Mouse (Mus musculus) ES-Bruce4 (cell line): Measurements from ENCODE around the gene Slfn1.

Experiments used
- CTCF ChIP-seq: IDR thresholded peaks from one replicate; pipeline ENCODE4 v1.8.1; 2011; ENCODE audit warnings: low read depth, low read length
- POLR2A ChIP-seq: IDR thresholded peaks from one replicate; pipeline ENCODE4 v1.8.1; 2011; ENCODE audit warnings: low read length; ENCODE audit not compliant: insufficient read depth

DNA sequence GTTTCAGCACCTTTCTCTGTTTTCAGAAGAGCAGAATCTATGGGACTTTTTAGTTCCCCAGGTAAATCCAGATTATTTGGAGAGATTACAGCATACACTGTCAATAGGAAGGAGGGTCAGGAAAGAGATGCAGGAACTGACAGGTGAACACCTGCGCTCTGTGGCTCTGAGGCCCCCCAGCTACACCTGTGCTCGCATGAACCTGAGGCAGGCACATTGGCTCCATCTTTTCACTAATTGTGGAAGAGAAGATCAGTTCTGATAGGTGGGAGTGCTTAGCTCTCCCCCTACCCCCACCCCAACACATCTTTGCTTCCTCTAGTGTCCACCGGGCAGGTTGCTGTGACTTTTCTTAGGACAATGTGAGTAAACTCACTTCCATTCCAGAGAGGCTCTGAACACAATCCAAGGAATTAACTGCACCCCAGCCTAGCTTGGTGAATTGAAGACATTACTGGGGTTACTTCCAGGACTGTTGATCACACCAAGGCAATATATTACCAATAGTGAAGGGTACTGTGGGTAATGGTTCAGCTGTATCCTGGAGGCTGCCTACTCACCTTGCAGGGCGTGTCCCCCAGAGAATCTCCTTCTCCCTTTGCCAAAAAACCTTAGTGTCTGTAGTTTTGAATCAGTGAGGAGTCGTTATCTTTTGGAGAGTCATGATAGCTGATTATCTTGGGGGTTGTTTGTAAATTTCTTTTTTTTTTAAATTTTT lies 38.1 kb upstream of the Slfn1 start:
- TF ChIP-seq CTCF (no peak), POLR2A (no peak)
